Mouse (Mus musculus) liver, embryonic 14.5 days (tissue): ENCODE results near the gene Gpr25.

Source experiments
- CTCF ChIP-seq: IDR thresholded peaks from 2 replicates; pipeline ENCODE4 v1.5.1; 2016; ENCODE audit warnings: antibody characterized with exemption, low read depth, control low read depth
- EP300 ChIP-seq: IDR thresholded peaks from 2 replicates; pipeline ENCODE4 v1.6.1; 2016; ENCODE audit warnings: antibody characterized with exemption, low read depth

DNA sequence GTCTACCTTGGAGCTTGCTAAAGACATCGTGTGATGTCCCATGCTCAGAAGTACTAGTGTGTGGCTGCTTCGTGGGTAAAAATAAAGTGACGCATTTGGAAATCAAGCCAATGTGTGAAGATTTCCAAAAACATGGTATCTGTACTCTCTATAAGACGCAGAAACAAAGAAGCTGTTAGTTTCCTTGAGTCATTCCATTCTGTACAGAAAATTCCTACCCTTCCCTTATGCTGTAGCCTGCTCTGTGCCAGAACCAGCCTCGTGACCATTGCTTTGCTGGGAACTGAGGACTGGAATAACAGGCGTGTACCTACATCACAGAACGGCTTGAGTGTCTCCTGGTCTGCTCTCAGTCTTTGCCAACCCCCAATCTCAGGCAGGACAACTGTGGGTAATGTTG lies 18.9 kb downstream of the Gpr25 start:
- TF ChIP-seq CTCF (no peak), EP300 (no peak)
